8 mouse cellular contexts compared by ENCODE assay signal in the genomic region with DNA sequence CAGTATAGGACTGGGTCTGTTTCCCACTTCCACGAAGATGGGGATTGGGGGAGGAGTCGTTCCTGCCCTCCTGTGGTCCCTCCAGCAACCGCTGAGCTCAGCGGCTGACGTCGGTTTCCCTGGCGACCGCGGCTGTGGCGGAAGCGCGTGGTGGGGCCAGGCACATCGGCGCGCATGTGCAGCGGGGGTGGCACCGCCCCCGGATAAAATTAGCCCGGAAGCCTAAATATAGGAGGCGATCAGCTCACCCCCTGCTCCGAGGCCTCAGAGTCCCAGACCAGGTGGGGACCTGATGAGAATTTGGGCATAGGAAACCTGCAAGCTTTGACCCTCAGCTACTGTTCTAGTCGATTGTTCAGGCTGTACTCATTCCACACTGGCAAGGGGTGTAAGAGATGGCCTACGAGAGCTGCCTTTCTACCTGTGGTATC. TPM values are rescaled to one million over a fixed set of nuclear protein-coding genes. Genes with fewer than 3 reads are reported as not detected.
DNase-seq lines count a peak whose midpoint lies in the region; ATAC-seq and TF ChIP-seq lines count a peak whose summit lies in the region.

No protein-coding gene starts in this region.

- peak; percentile 4 for ATAC-seq in activated CD4-positive, CD25-positive, alpha-beta regulatory T cell, adult 4 months
- ATAC-seq in common myeloid progenitor, adult 5-6 weeks (replicated peaks; ENCODE audit: low read depth, poor library complexity, severe bottlenecking), result peak; percentile 40
- peak; percentile 21 for ATAC-seq in hindbrain, embryonic 16.5 days
- ATAC-seq in megakaryocyte progenitor cell, adult 5-6 weeks (replicated peaks; ENCODE audit: poor library complexity), result peak; percentile 37

- no peaks in the 10 kb centered on the region for H3K27me3 ChIP-seq in hindbrain, embryonic 16.5 days (replicated peaks; ENCODE audit: control insufficient read depth, insufficient read depth, low read length)

- DNase-seq in gastrocnemius, adult 2 months, result peak; percentile 98
- peak; percentile 89 to 95 for DNase-seq in left cerebral cortex, postnatal 14 days (ENCODE audit: low spot score in 2 of 2)
- peak; percentile 91 for DNase-seq in right cerebral cortex, postnatal 14 days
- peak; percentile 94 for DNase-seq in urinary bladder, postnatal 14 days (ENCODE audit: low spot score)

- peak overlapping the region; percentile 74 for H3K4me3 ChIP-seq in gastrocnemius, adult 2 months
- peak overlapping the region; percentile 57 for H3K4me3 ChIP-seq in hindbrain, embryonic 16.5 days (ENCODE audit: low read length)

- TF ChIP-seq CTCF in gastrocnemius, adult 2 months (IDR thresholded peaks at IDR 0.05), result peak; percentile 5; the same call in 1 of the 2 replicates

- peak overlapping the region; percentile 100 for H3K27ac ChIP-seq in gastrocnemius, adult 2 months
- peak overlapping the region; percentile 81 for H3K27ac ChIP-seq in hindbrain, embryonic 16.5 days (ENCODE audit: low read depth, low read length)

- H3K4me1 ChIP-seq in hindbrain, embryonic 16.5 days (ENCODE audit: control insufficient read depth, insufficient read depth, low read depth, low read length), result peaks cover 41% of the 10 kb centered on the region

- H3K4me2 ChIP-seq in hindbrain, embryonic 16.5 days (ENCODE audit: low read length), result peak overlapping the region; percentile 93

- H3K9ac ChIP-seq in hindbrain, embryonic 16.5 days (ENCODE audit: low read depth, low read length), result peak overlapping the region; percentile 73

- no peaks in the 10 kb centered on the region for H3K9me3 ChIP-seq in hindbrain, embryonic 16.5 days (ENCODE audit: control insufficient read depth, low read length)

- 1% methylated on average over 23 of the region's 23 CpGs for WGBS in hindbrain, embryonic 16.5 days

- H3K36me3 ChIP-seq in hindbrain, embryonic 16.5 days (ENCODE audit: control insufficient read depth, insufficient read depth, low read length), result peaks cover 27% of the 10 kb centered on the region

- intact Hi-C loops in gastrocnemius, adult 2 months (cut with DNase I), result loop anchor here (10.0 kb wide), 1 partner anchor 815 kb away; a partner anchor contains a TSS
- intact Hi-C loops in left cerebral cortex, postnatal 14 days (cut with DNase I), result loop anchor here (1.0 to 5.0 kb wide), 2 partner anchors 10 to 317 kb away; no protein-coding TSS in a partner anchor

RNA-seq across cellular contexts. Expression of a gene that starts 4.9 kb away (rescaled TPM):
- 1 to 10 TPM; 4.5 to 6.7 TPM for polyA plus RNA-seq in activated CD4-positive, CD25-positive, alpha-beta regulatory T cell, adult 4 months (2017; shearing (Covaris generic))
- 9.3 and 16.9 TPM in 2 replicates for total RNA-seq in common myeloid progenitor, adult 5-6 weeks (2017)
- total RNA-seq in gastrocnemius, adult 2 months (2021), result 10 to 100 TPM; 68.2 to 76.8 TPM
- polyA plus RNA-seq in hindbrain, embryonic 16.5 days (2015; fragmentation: Nextera tagmentation; extraction: Ambion mirVana), result 11.1 and 11.2 TPM in 2 replicates
- total RNA-seq in left cerebral cortex, postnatal 14 days (2021), result 100 to 1,000 TPM in 1 of 2 experiments, 10 to 100 TPM in 1; 90.4 to 112 TPM
- total RNA-seq in megakaryocyte progenitor cell, adult 5-6 weeks (2015), result 8.3 and 8.8 TPM in 2 replicates
- total RNA-seq in megakaryocyte progenitor cell, adult 5-6 weeks (2017), result 4.0 and 4.8 TPM in 2 replicates

RNA-seq across cellular contexts. Expression of a gene that starts 11.6 kb away (rescaled TPM):
- 10 to 100 TPM; 27.6 to 27.9 TPM for polyA plus RNA-seq in activated CD4-positive, CD25-positive, alpha-beta regulatory T cell, adult 4 months (2017; shearing (Covaris generic))
- total RNA-seq in common myeloid progenitor, adult 5-6 weeks (2017), result 7.1 and 10.0 TPM in 2 replicates
- 10 to 100 TPM; 38.0 to 42.7 TPM for total RNA-seq in gastrocnemius, adult 2 months (2021)
- 402 and 475 TPM in 2 replicates for polyA plus RNA-seq in hindbrain, embryonic 16.5 days (2015; fragmentation: Nextera tagmentation; extraction: Ambion mirVana)
- total RNA-seq in left cerebral cortex, postnatal 14 days (2021), result 1,000 to 10,000 TPM; 1,220 to 1,271 TPM
- 36.6 and 41.2 TPM in 2 replicates for total RNA-seq in megakaryocyte progenitor cell, adult 5-6 weeks (2015)
- 8.2 and 12.8 TPM in 2 replicates for total RNA-seq in megakaryocyte progenitor cell, adult 5-6 weeks (2017)

RNA-seq across cellular contexts. Expression of a gene that starts 20.3 kb away (rescaled TPM):
- not detected for polyA plus RNA-seq in activated CD4-positive, CD25-positive, alpha-beta regulatory T cell, adult 4 months (2017; shearing (Covaris generic))
- total RNA-seq in common myeloid progenitor, adult 5-6 weeks (2017), result not detected in 2 replicates
- not detected for total RNA-seq in gastrocnemius, adult 2 months (2021)
- 1.4 and 1.8 TPM in 2 replicates for polyA plus RNA-seq in hindbrain, embryonic 16.5 days (2015; fragmentation: Nextera tagmentation; extraction: Ambion mirVana)
- total RNA-seq in left cerebral cortex, postnatal 14 days (2021), result under 1 TPM; 0.55 to 0.70 TPM
- not detected in 2 replicates for total RNA-seq in megakaryocyte progenitor cell, adult 5-6 weeks (2015)
- total RNA-seq in megakaryocyte progenitor cell, adult 5-6 weeks (2017), result not detected in 2 replicates

RNA-seq across cellular contexts. Expression of a gene that starts 22.5 kb away (rescaled TPM):
- polyA plus RNA-seq in activated CD4-positive, CD25-positive, alpha-beta regulatory T cell, adult 4 months (2017; shearing (Covaris generic)), result not detected
- total RNA-seq in common myeloid progenitor, adult 5-6 weeks (2017), result not detected in 2 replicates
- total RNA-seq in gastrocnemius, adult 2 months (2021), result under 1 TPM in 1 of 2 experiments, not detected in 1; 0.20 TPM
- 0.94 and 1.2 TPM in 2 replicates for polyA plus RNA-seq in hindbrain, embryonic 16.5 days (2015; fragmentation: Nextera tagmentation; extraction: Ambion mirVana)
- total RNA-seq in left cerebral cortex, postnatal 14 days (2021), result under 1 TPM; 0.27 to 0.51 TPM
- total RNA-seq in megakaryocyte progenitor cell, adult 5-6 weeks (2015), result not detected in 2 replicates
- total RNA-seq in megakaryocyte progenitor cell, adult 5-6 weeks (2017), result not detected in 2 replicates

RNA-seq across cellular contexts. Expression of a gene that starts 25.8 kb away (rescaled TPM):
- under 1 TPM in 1 of 2 experiments, not detected in 1; 0.09 TPM for polyA plus RNA-seq in activated CD4-positive, CD25-positive, alpha-beta regulatory T cell, adult 4 months (2017; shearing (Covaris generic))
- total RNA-seq in common myeloid progenitor, adult 5-6 weeks (2017), result 6.9 TPM in 1 of 2 replicates, not detected in the other
- not detected for total RNA-seq in gastrocnemius, adult 2 months (2021)
- 8.1 and 8.5 TPM in 2 replicates for polyA plus RNA-seq in hindbrain, embryonic 16.5 days (2015; fragmentation: Nextera tagmentation; extraction: Ambion mirVana)
- 1 to 10 TPM; 3.7 to 5.7 TPM for total RNA-seq in left cerebral cortex, postnatal 14 days (2021)
- total RNA-seq in megakaryocyte progenitor cell, adult 5-6 weeks (2015), result not detected in 2 replicates
- not detected in 2 replicates for total RNA-seq in megakaryocyte progenitor cell, adult 5-6 weeks (2017)

Comparison
In these comparisons a context has a peak if more than half of its experiments do, and no peak if none do; other contexts are left out.
1. Peak in every context shown above with its lines: DNase-seq, ATAC-seq, H3K4me3 ChIP-seq and H3K27ac ChIP-seq.
2. RNA of a gene that starts 11.6 kb away (total RNA-seq): 1,220 to 1,271 TPM in left cerebral cortex, postnatal 14 days; 38.0 to 42.7 TPM in gastrocnemius, adult 2 months, 8.2 to 41.2 TPM in megakaryocyte progenitor cell, adult 5-6 weeks and 7.1 to 10.0 TPM in common myeloid progenitor, adult 5-6 weeks; every median in the first group is over 10 times any median in the second.